In the genomic region with DNA sequence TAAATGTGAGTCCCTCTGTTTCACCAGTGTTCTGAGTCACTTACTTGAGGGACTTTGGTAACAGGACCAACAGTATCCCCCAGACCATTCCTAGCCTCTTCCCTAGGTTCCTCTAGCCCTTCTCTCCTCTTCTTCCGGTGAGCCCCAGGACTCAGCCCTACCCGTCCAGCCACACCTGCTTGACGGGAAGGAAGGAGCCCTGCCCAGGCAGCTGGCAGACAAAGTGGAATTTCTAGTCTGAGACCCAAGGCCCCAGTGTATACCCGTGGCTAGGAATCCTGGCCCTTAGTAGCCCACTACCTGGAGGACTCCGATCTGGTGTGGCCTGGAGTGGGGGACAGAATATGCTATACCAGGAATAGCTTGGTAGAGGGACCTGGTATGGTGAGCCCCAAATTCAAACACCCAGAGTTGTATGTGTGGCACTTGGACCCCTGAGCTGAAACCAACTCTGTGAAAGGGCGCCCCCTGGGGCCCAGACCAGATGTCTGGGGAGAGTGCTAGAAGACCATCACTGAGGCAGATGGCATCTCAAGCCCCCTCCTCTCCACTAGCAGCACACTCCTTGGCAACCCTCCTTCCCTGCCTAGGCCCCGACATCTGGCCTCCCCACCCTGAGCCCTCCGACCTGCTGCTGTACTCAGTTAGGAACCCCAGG, we compare ENCODE assay signal across 9 mouse cellular contexts. TPM values are rescaled to one million over a fixed set of nuclear protein-coding genes. Genes with fewer than 3 reads are reported as not detected.
DNase-seq lines count a peak whose midpoint lies in the region; ATAC-seq and TF ChIP-seq lines count a peak whose summit lies in the region.
"Had no signal": no experiment of that assay in that cellular context is flagged by ENCODE, and none has a peak within 500 bp of the region (broad histone marks: within the 10 kb centered on the region; RNA-seq: fewer than 3 reads in every experiment).

No protein-coding gene starts in this region.

- H3K36me3 ChIP-seq in forebrain, embryonic 11.5 days (ENCODE audit: control insufficient read depth, insufficient read depth, low read length): no peaks in the 10 kb centered on the region
- H3K36me3 ChIP-seq in forebrain, embryonic 16.5 days (ENCODE audit: control insufficient read depth, insufficient read depth): no peaks in the 10 kb centered on the region
- H3K36me3 ChIP-seq in spleen, adult 2 months (ENCODE audit: control insufficient read depth, insufficient read depth, low read length): no peaks in the 10 kb centered on the region
- H3K36me3 ChIP-seq in lung, embryonic 14.5 days (ENCODE audit: insufficient read depth): no peaks in the 10 kb centered on the region

- ATAC-seq in forebrain, embryonic 11.5 days (replicated peaks; ENCODE audit: low FRiP score): 0 out of 2 replicates have a peak, but pooled peaks have one; percentile 18
- no peak for ATAC-seq in forebrain, embryonic 16.5 days
- 0 out of 2 replicates have a peak, but pooled peaks have one; percentile 25 for ATAC-seq in lung, embryonic 14.5 days (ENCODE audit: insufficient read depth)
- ATAC-seq: inflammation-experienced regulatory T-cells, adult 6 months had no signal

- TF ChIP-seq CTCF in spleen, adult 2 months (IDR thresholded peaks at IDR 0.05; ENCODE audit: extremely low read depth, insufficient read depth, insufficient read length, insufficient replicate concordance): peak; percentile 12; the same call in 1 of the 2 replicates
- TF ChIP-seq CTCF in lung, embryonic 14.5 days (IDR thresholded peaks at IDR 0.05; ENCODE audit: low read depth): peak; percentile 45

- no peaks in the 10 kb centered on the region for H3K27me3 ChIP-seq in forebrain, embryonic 11.5 days (ENCODE audit: control insufficient read depth, insufficient read depth, low read length)
- no peaks in the 10 kb centered on the region for H3K27me3 ChIP-seq in forebrain, embryonic 16.5 days (replicated peaks; ENCODE audit: control insufficient read depth, insufficient read depth, low read length)
- H3K27me3 ChIP-seq in spleen, adult 2 months (ENCODE audit: control insufficient read depth, insufficient read depth, low read length): no peaks in the 10 kb centered on the region
- no peaks in the 10 kb centered on the region for H3K27me3 ChIP-seq in lung, embryonic 14.5 days (ENCODE audit: insufficient read depth, low read length)

- H3K9ac ChIP-seq in forebrain, embryonic 11.5 days (ENCODE audit: low read length): no peak overlapping the region
- H3K9ac ChIP-seq in forebrain, embryonic 16.5 days (replicated peaks; ENCODE audit: low read depth, low read length): no peak overlapping the region
- no peak overlapping the region for H3K9ac ChIP-seq in lung, embryonic 14.5 days

- no peak overlapping the region for H3K27ac ChIP-seq in forebrain, embryonic 11.5 days (ENCODE audit: low read depth, low read length)
- H3K27ac ChIP-seq in forebrain, embryonic 16.5 days (ENCODE audit: low read length): no peak overlapping the region
- H3K27ac ChIP-seq in spleen, adult 2 months (ENCODE audit: insufficient read depth, low read length): no peak overlapping the region
- H3K27ac ChIP-seq in lung, embryonic 14.5 days (ENCODE audit: low read depth): no peak overlapping the region

- no peak for TF ChIP-seq POLR2A in spleen, adult 2 months (IDR thresholded peaks at IDR 0.05; ENCODE audit: low read depth, low read length)

- no peak overlapping the region for H3K4me3 ChIP-seq in forebrain, embryonic 11.5 days (ENCODE audit: low read depth, low read length)
- no peak overlapping the region for H3K4me3 ChIP-seq in forebrain, embryonic 16.5 days (replicated peaks; ENCODE audit: low read length)
- H3K4me3 ChIP-seq in spleen, adult 2 months (ENCODE audit: extremely low read depth, insufficient read depth, insufficient read length): no peak overlapping the region
- no peak overlapping the region for H3K4me3 ChIP-seq in lung, embryonic 14.5 days (ENCODE audit: low read depth, low read length)

- no peak for DNase-seq in forebrain, embryonic 11.5 days (ENCODE audit: low spot score)
- DNase-seq in spleen, adult 2 months (ENCODE audit: low read depth in 1 of 2, low spot score in 2 of 2): no peak
- no peak for DNase-seq in spleen, postnatal 36 days (ENCODE audit: low spot score in 2 of 2)
- DNase-seq in lung, embryonic 14.5 days: peak; percentile 42
- peak; percentile 29 for DNase-seq in thymus, postnatal 0 days (ENCODE audit: low spot score)
- DNase-seq in frontal cortex, postnatal 10 days (ENCODE audit: low spot score in 2 of 2): no peak
- no peak for DNase-seq in cerebellum, postnatal 14 days

- no peaks in the 10 kb centered on the region for H3K9me3 ChIP-seq in forebrain, embryonic 11.5 days (ENCODE audit: control insufficient read depth, low read length)
- no peaks in the 10 kb centered on the region for H3K9me3 ChIP-seq in forebrain, embryonic 16.5 days (ENCODE audit: control insufficient read depth, low read length)
- H3K9me3 ChIP-seq in lung, embryonic 14.5 days (ENCODE audit: low read depth, low read length): no peaks in the 10 kb centered on the region

- H3K4me2 ChIP-seq in forebrain, embryonic 11.5 days (ENCODE audit: low read depth, low read length, severe bottlenecking): no peak overlapping the region
- H3K4me2 ChIP-seq in forebrain, embryonic 16.5 days (ENCODE audit: low read length): no peak overlapping the region
- no peak overlapping the region for H3K4me2 ChIP-seq in lung, embryonic 14.5 days

- H3K4me1 ChIP-seq in forebrain, embryonic 11.5 days (replicated peaks; ENCODE audit: control insufficient read depth, insufficient read depth, low read length): no peaks in the 10 kb centered on the region
- no peaks in the 10 kb centered on the region for H3K4me1 ChIP-seq in forebrain, embryonic 16.5 days (replicated peaks; ENCODE audit: control insufficient read depth, insufficient read depth, low read length)
- H3K4me1 ChIP-seq in spleen, adult 2 months (ENCODE audit: control insufficient read depth, insufficient read depth, insufficient read length): no peaks in the 10 kb centered on the region
- H3K4me1 ChIP-seq in lung, embryonic 14.5 days (ENCODE audit: insufficient read depth): no peaks in the 10 kb centered on the region

- 63% methylated on average over 8 of the region's 8 CpGs for WGBS in forebrain, embryonic 11.5 days
- 68% methylated on average over 8 of the region's 8 CpGs for WGBS in forebrain, embryonic 16.5 days
- WGBS in spleen, adult 2 months: 83% methylated on average over 8 of the region's 8 CpGs
- WGBS in lung, embryonic 14.5 days: 60% methylated on average over 8 of the region's 8 CpGs

RNA-seq across cellular contexts. Expression of a gene that starts 13.8 kb away (rescaled TPM):
- polyA plus RNA-seq in forebrain, embryonic 11.5 days (2014; fragmentation: Nextera tagmentation; extraction: Ambion mirVana): 3.8 and 4.4 TPM in 2 replicates
- polyA plus RNA-seq in forebrain, embryonic 16.5 days (2015; fragmentation: Nextera tagmentation; extraction: Ambion mirVana): 0.45 and 0.91 TPM in 2 replicates
- 4.3 and 5.5 TPM in 2 replicates for polyA plus RNA-seq in spleen, adult 2 months (2012; rRNA removed)
- polyA plus RNA-seq in lung, embryonic 14.5 days (2014; fragmentation: Nextera tagmentation; extraction: Ambion mirVana): 5.5 and 5.9 TPM in 2 replicates
- 4.2 and 4.3 TPM in 2 replicates for polyA plus RNA-seq in thymus, postnatal 0 days (2015; fragmentation: Nextera tagmentation; extraction: Ambion mirVana)

Comparison
In these comparisons a context has a peak if more than half of its experiments do, and no peak if none do; other contexts are left out.
1. DNase-seq: peak in lung, embryonic 14.5 days (single experiment) and thymus, postnatal 0 days (single experiment); none in forebrain, embryonic 11.5 days (single experiment), spleen, adult 2 months (0 of 2), spleen, postnatal 36 days (0 of 2), frontal cortex, postnatal 10 days (0 of 2) and cerebellum, postnatal 14 days (0 of 2).